ENCODE assay signal across 11 mouse cellular contexts in genomic region chr9:14578960-14579359, GRCm38 (mm10).
"Had no signal": no experiment of that assay in that cellular context is flagged by ENCODE, and none has a peak within 500 bp of the region (broad histone marks: within the 10 kb centered on the region; RNA-seq: fewer than 3 reads in every experiment).

No protein-coding gene starts in this region.

- H3K4me2 ChIP-seq: limb, embryonic 13.5 days; midbrain, embryonic 13.5 days; neural tube, embryonic 12.5 days had no signal

- H3K27ac ChIP-seq: layer of hippocampus, adult 2 months; limb, embryonic 13.5 days; liver, embryonic 14.5 days; midbrain, embryonic 13.5 days; neural tube, embryonic 12.5 days; stomach, postnatal 0 days had no signal

- DNase-seq: kidney, postnatal 10 days; kidney, postnatal 4 days; left cerebral cortex, postnatal 4 days; lung, adult 18-20 months; thymus, postnatal 4 days had no signal

- H3K9me3 ChIP-seq: limb, embryonic 13.5 days; midbrain, embryonic 13.5 days; neural tube, embryonic 12.5 days had no signal

- H3K27me3 ChIP-seq: limb, embryonic 13.5 days; midbrain, embryonic 13.5 days; neural tube, embryonic 12.5 days had no signal

- H3K4me1 ChIP-seq: neural tube, embryonic 12.5 days had no signal

- H3K4me3 ChIP-seq: layer of hippocampus, adult 2 months; limb, embryonic 13.5 days; midbrain, embryonic 13.5 days; neural tube, embryonic 12.5 days had no signal

- H3K9ac ChIP-seq: limb, embryonic 13.5 days; liver, embryonic 14.5 days; midbrain, embryonic 13.5 days; neural tube, embryonic 12.5 days had no signal

- ATAC-seq: midbrain, embryonic 13.5 days had no signal
